In the genomic region with DNA sequence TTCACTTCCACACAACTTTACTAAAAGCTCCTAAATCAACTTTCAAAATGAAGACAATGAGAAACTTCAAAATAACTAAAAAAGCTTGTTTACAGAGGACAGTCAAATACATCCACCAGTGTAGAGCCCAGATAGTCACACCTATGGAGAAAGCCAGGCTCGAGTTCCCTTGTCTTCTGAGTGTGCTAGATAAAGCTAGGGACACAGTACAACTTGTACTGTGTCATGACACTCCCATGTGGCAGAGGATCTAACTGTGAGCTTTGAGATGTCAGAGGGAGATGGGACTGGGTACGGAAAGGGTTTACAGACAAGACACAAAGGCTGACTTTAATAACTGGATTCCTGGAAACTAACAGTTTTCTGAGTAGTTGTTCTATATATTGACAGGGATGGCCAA, we compare ENCODE assay signal across 25 mouse cellular contexts.
"Had no signal": no experiment of that assay in that cellular context is flagged by ENCODE, and none has a peak within 500 bp of the region (broad histone marks: within the 10 kb centered on the region; RNA-seq: fewer than 3 reads in every experiment).

No protein-coding gene starts in this region.

- DNase-seq: gastrocnemius, adult 2 months; gastrocnemius, postnatal 10 days; gastrocnemius, postnatal 25 days; heart, adult 2 months; heart, postnatal 14 days; heart, postnatal 36 days; kidney, adult 11 months; kidney, adult 2 months; kidney, adult 9 months; kidney, postnatal 10 days; kidney, postnatal 25 days; kidney, postnatal 4 days had no signal

- H3K27me3 ChIP-seq: heart, embryonic 13.5 days; heart, embryonic 15.5 days; hindbrain, embryonic 12.5 days; limb, embryonic 12.5 days; liver, embryonic 12.5 days had no signal

- ATAC-seq: hindbrain, embryonic 16.5 days; intestine, embryonic 16.5 days; liver, embryonic 12.5 days had no signal

- H3K27ac ChIP-seq: gastrocnemius, adult 2 months; heart, adult 2 months; heart, embryonic 13.5 days; heart, embryonic 15.5 days; hindbrain, embryonic 10.5 days; hindbrain, embryonic 12.5 days; hindbrain, embryonic 14.5 days; layer of hippocampus, adult 2 months; left cerebral cortex, adult 2 months; limb, embryonic 10.5 days; limb, embryonic 12.5 days; liver, embryonic 12.5 days had no signal

- H3K4me2 ChIP-seq: heart, embryonic 11.5 days; heart, embryonic 13.5 days; heart, embryonic 15.5 days; hindbrain, embryonic 12.5 days; hindbrain, embryonic 14.5 days; limb, embryonic 12.5 days; liver, embryonic 12.5 days had no signal

- H3K36me3 ChIP-seq: heart, embryonic 15.5 days; hindbrain, embryonic 12.5 days had no signal

- H3K9ac ChIP-seq: heart, embryonic 13.5 days; heart, embryonic 15.5 days; hindbrain, embryonic 12.5 days; hindbrain, embryonic 14.5 days; limb, embryonic 12.5 days; liver, embryonic 12.5 days had no signal

- H3K4me3 ChIP-seq: gastrocnemius, adult 2 months; heart, adult 2 months; heart, embryonic 13.5 days; heart, embryonic 15.5 days; hindbrain, embryonic 10.5 days; hindbrain, embryonic 12.5 days; layer of hippocampus, adult 2 months; left cerebral cortex, adult 2 months; limb, embryonic 10.5 days; limb, embryonic 12.5 days; liver, embryonic 12.5 days had no signal

- H3K9me3 ChIP-seq: heart, embryonic 13.5 days; heart, embryonic 15.5 days; hindbrain, embryonic 10.5 days; hindbrain, embryonic 12.5 days; limb, embryonic 10.5 days; limb, embryonic 12.5 days; liver, embryonic 12.5 days had no signal

- H3K4me1 ChIP-seq: limb, embryonic 12.5 days had no signal
